Mouse (Mus musculus) erythroblast, embryonic 14.5 days (primary cell): ENCODE measurements around the gene Mroh3.

ENCODE experiments used
- GATA1 ChIP-seq: IDR thresholded peaks from 2 replicates; pipeline ENCODE4 v1.6.1; 2012; ENCODE audit warnings: low read length, inconsistent platforms, mixed read lengths
- TAL1 ChIP-seq: IDR thresholded peaks from 3 replicates; pipeline ENCODE4 v1.6.1; 2012; ENCODE audit warnings: low read length, inconsistent platforms, mixed read lengths

- TF ChIP-seq GATA1 (no peak), TAL1 (no peak)
Measured at GRCm38 (mm10) chr1:136212803-136213202, at the start of gene Mroh3.
